In genomic region chr10:39468576-39468975, GRCm38 (mm10) we compare ENCODE assay signal across 18 mouse cellular contexts.
"Had no signal": no experiment of that assay in that cellular context is flagged by ENCODE, and none has a peak within 500 bp of the region (broad histone marks: within the 10 kb centered on the region; RNA-seq: fewer than 3 reads in every experiment).

No protein-coding gene starts in this region.

- H3K27ac ChIP-seq: liver, embryonic 13.5 days; liver, embryonic 15.5 days; lung, embryonic 15.5 days; macrophage; midbrain, embryonic 12.5 days; neural tube, embryonic 12.5 days; stomach, postnatal 0 days had no signal

- ATAC-seq: liver, postnatal 0 days; lung, postnatal 0 days; midbrain, embryonic 16.5 days had no signal

- H3K4me3 ChIP-seq: liver, embryonic 13.5 days; liver, embryonic 15.5 days; lung, embryonic 15.5 days; megakaryocyte, embryonic 14.5 days; midbrain, embryonic 12.5 days; neural tube, embryonic 12.5 days; stomach, embryonic 15.5 days had no signal

- H3K9me3 ChIP-seq: liver, embryonic 13.5 days; liver, embryonic 15.5 days; lung, embryonic 15.5 days; megakaryocyte, embryonic 14.5 days; midbrain, embryonic 12.5 days; neural tube, embryonic 12.5 days; stomach, embryonic 15.5 days had no signal

- H3K27me3 ChIP-seq: liver, embryonic 13.5 days; liver, embryonic 15.5 days; lung, embryonic 15.5 days; megakaryocyte, embryonic 14.5 days; midbrain, embryonic 12.5 days; neural tube, embryonic 12.5 days; stomach, embryonic 15.5 days had no signal

- H3K36me3 ChIP-seq: liver, embryonic 13.5 days; liver, embryonic 15.5 days; lung, embryonic 15.5 days; midbrain, embryonic 12.5 days; neural tube, embryonic 12.5 days; stomach, embryonic 15.5 days had no signal

- DNase-seq: liver; liver, embryonic 13.5 days; liver, postnatal 0 days; lung, adult 2 months; lung, postnatal 14 days; lung, postnatal 36 days; midbrain, embryonic 14.5 days; right cerebral cortex, postnatal 14 days had no signal
